ENCODE assay signal across 11 mouse cellular contexts in genomic region chr5:150818041-150818440, GRCm38 (mm10).
"Had no signal": no experiment of that assay in that cellular context is flagged by ENCODE, and none has a peak within 500 bp of the region (broad histone marks: within the 10 kb centered on the region; RNA-seq: fewer than 3 reads in every experiment).

No protein-coding gene starts in this region.

- DNase-seq: gastrocnemius, adult 2 months; gastrocnemius, postnatal 10 days; gastrocnemius, postnatal 25 days; heart, adult 2 months; heart, postnatal 4 days; kidney, adult 18-20 months; kidney, adult 8-10 months; kidney, postnatal 25 days; kidney, postnatal 4 days; liver; liver, embryonic 13.5 days had no signal
